Mouse (Mus musculus): ENCODE results near the gene Vmn1r8.

- no peak for TF ChIP-seq POLR2A (IDR thresholded peaks at IDR 0.05; ENCODE audit: insufficient read depth, low read depth, low read length)
- no peak for TF ChIP-seq EP300 (IDR thresholded peaks at IDR 0.05; ENCODE audit: insufficient read depth, low read depth, low read length)
These were observed 31.6 kb downstream of the Vmn1r8 start for GRCm38 (mm10) chr6:57063730-57064129.

Data from heart, adult 2 months (tissue).